ENCODE assay signal across 8 mouse cellular contexts in genomic region chr4:58079631-58080030, GRCm38 (mm10).
DNase-seq lines count a peak whose midpoint lies in the region; ATAC-seq and TF ChIP-seq lines count a peak whose summit lies in the region.

No protein-coding gene starts in this region.

- no peaks in the 10 kb centered on the region for H3K9me3 ChIP-seq in heart, embryonic 10.5 days
- no peaks in the 10 kb centered on the region for H3K9me3 ChIP-seq in heart, postnatal 0 days (replicated peaks; ENCODE audit: control insufficient read depth, low read length)

- no peak overlapping the region for H3K27ac ChIP-seq in heart, embryonic 10.5 days
- H3K27ac ChIP-seq in heart, postnatal 0 days (ENCODE audit: low read depth): no peak overlapping the region

- 29% methylated on average over 10 of the region's 10 CpGs for WGBS in heart, embryonic 10.5 days
- WGBS in heart, postnatal 0 days: 27% methylated on average over 10 of the region's 10 CpGs

- DNase-seq in heart, adult 18-20 months: peak; percentile 39 to 65
- no peak for DNase-seq in heart, embryonic 10.5 days (ENCODE audit: low spot score)
- DNase-seq in adrenal gland, adult (ENCODE audit: inconsistent age in 2 of 2, low spot score in 1 of 2): peak; percentile 55 to 81
- peak; percentile 72 for DNase-seq in embryo, embryonic 10.5 days (ENCODE audit: low spot score)
- peak; percentile 47 for DNase-seq in heart, postnatal 0 days (ENCODE audit: low spot score)
- DNase-seq in kidney, postnatal 4 days: peak; percentile 70 to 78
- peak; percentile 73 for DNase-seq in lung, postnatal 14 days
- peak; percentile 60 for DNase-seq in right cerebral cortex, postnatal 14 days

- no peaks in the 10 kb centered on the region for H3K4me1 ChIP-seq in heart, embryonic 10.5 days
- H3K4me1 ChIP-seq in heart, postnatal 0 days (ENCODE audit: control insufficient read depth, insufficient read depth): no peaks in the 10 kb centered on the region

- H3K4me3 ChIP-seq in heart, embryonic 10.5 days: no peak overlapping the region
- H3K4me3 ChIP-seq in heart, postnatal 0 days (ENCODE audit: low read depth, low read length): no peak overlapping the region

- peak; percentile 79 for TF ChIP-seq CTCF in heart, postnatal 0 days (IDR thresholded peaks at IDR 0.05; ENCODE audit: low read depth)

- H3K4me2 ChIP-seq in heart, postnatal 0 days (ENCODE audit: low read depth, low read length): peak overlapping the region; percentile 45; the same call in 1 of the 2 replicates

- no peak for ATAC-seq in heart, postnatal 0 days (ENCODE audit: insufficient read depth, low read depth)

- no peak for TF ChIP-seq EP300 in heart, postnatal 0 days (IDR thresholded peaks at IDR 0.05; ENCODE audit: low read depth)

- 0 out of 2 replicates have a peak, but pooled peaks cover 6% of the 10 kb centered on the region for H3K36me3 ChIP-seq in heart, embryonic 10.5 days
- H3K36me3 ChIP-seq in heart, postnatal 0 days (replicated peaks; ENCODE audit: control insufficient read depth, insufficient read depth, low read length): no peaks in the 10 kb centered on the region

- no peak overlapping the region for H3K9ac ChIP-seq in heart, postnatal 0 days (replicated peaks; ENCODE audit: low read depth, low read length)

- no peaks in the 10 kb centered on the region for H3K27me3 ChIP-seq in heart, embryonic 10.5 days (ENCODE audit: insufficient read depth, poor library complexity, severe bottlenecking)
- H3K27me3 ChIP-seq in heart, postnatal 0 days (ENCODE audit: control insufficient read depth, insufficient read depth, low read length): no peaks in the 10 kb centered on the region
